In genomic region chr4:137277600-137278143, GRCm38 (mm10) we compare ENCODE assay signal across 10 mouse cellular contexts. TPM values are rescaled to one million over a fixed set of nuclear protein-coding genes. Genes with fewer than 3 reads are reported as not detected.
A peak's percentile ranks its signal among the peaks of the same experiment; 100 is the strongest.
DNase-seq lines count a peak whose midpoint lies in the region; ATAC-seq and TF ChIP-seq lines count a peak whose summit lies in the region.
"Had no signal": no experiment of that assay in that cellular context is flagged by ENCODE, and none has a peak within 500 bp of the region (broad histone marks: within the 10 kb centered on the region; RNA-seq: fewer than 3 reads in every experiment).

No protein-coding gene starts in this region.

- DNase-seq in heart, postnatal 14 days, result no peak
- no peak for DNase-seq in ES-E14 (ENCODE audit: low read depth, low spot score)
- DNase-seq in frontal cortex, postnatal 14 days (ENCODE audit: low spot score in 2 of 2), result no peak
- no peak for DNase-seq in spleen, postnatal 36 days (ENCODE audit: low spot score in 2 of 2)
- DNase-seq: cerebellum, adult 11-12 months; thymus, postnatal 36 days had no signal

- no peaks in the 10 kb centered on the region for H3K9me3 ChIP-seq in heart, embryonic 11.5 days (replicated peaks; ENCODE audit: control insufficient read depth, low read length)
- H3K9me3 ChIP-seq in ES-E14 (ENCODE audit: control insufficient read depth, insufficient read depth, low read depth, low read length), result no peaks in the 10 kb centered on the region
- H3K9me3 ChIP-seq in heart, embryonic 16.5 days (replicated peaks; ENCODE audit: control insufficient read depth, low read length), result no peaks in the 10 kb centered on the region
- H3K9me3 ChIP-seq in liver, embryonic 16.5 days (replicated peaks; ENCODE audit: control insufficient read depth, low read length), result no peaks in the 10 kb centered on the region

- H3K27me3 ChIP-seq in heart, embryonic 11.5 days (ENCODE audit: control insufficient read depth, insufficient read depth, low read length), result peaks cover 76% of the 10 kb centered on the region
- peaks cover 80% of the 10 kb centered on the region for H3K27me3 ChIP-seq in heart, embryonic 16.5 days (ENCODE audit: control insufficient read depth, insufficient read depth, low read length)
- H3K27me3 ChIP-seq in liver, embryonic 16.5 days (ENCODE audit: control insufficient read depth, insufficient read depth, low read depth, low read length), result peaks cover 69% of the 10 kb centered on the region

- H3K4me1 ChIP-seq in heart, embryonic 11.5 days (ENCODE audit: control insufficient read depth, insufficient read depth, low read length), result peaks cover 29% of the 10 kb centered on the region
- peaks cover 0 to 11% of the 10 kb centered on the region in 2 experiments; a peak in 2 of 4 replicates for H3K4me1 ChIP-seq in ES-E14 (ENCODE audit: control insufficient read depth in 2 of 2, insufficient read depth in 2 of 2, low read length in 2 of 2, poor library complexity in 1 of 2)
- H3K4me1 ChIP-seq in heart, embryonic 16.5 days (ENCODE audit: control insufficient read depth, insufficient read depth, low read length), result peaks cover 14% of the 10 kb centered on the region
- no peaks in the 10 kb centered on the region for H3K4me1 ChIP-seq in liver, embryonic 16.5 days (ENCODE audit: control insufficient read depth, low read depth, low read length)

- H3K36me3 ChIP-seq in heart, embryonic 11.5 days (ENCODE audit: control insufficient read depth, insufficient read depth, low read length), result no peaks in the 10 kb centered on the region
- no peaks in the 10 kb centered on the region for H3K36me3 ChIP-seq in ES-E14 (ENCODE audit: control insufficient read depth, insufficient read depth, low read length, poor library complexity, severe bottlenecking)
- no peaks in the 10 kb centered on the region for H3K36me3 ChIP-seq in heart, embryonic 16.5 days (ENCODE audit: control insufficient read depth, insufficient read depth)
- no peaks in the 10 kb centered on the region for H3K36me3 ChIP-seq in liver, embryonic 16.5 days (ENCODE audit: control insufficient read depth, insufficient read depth)

- ATAC-seq in heart, embryonic 11.5 days (replicated peaks; ENCODE audit: insufficient number of reproducible peaks, low FRiP score, low TSS enrichment), result no peak
- no peak for ATAC-seq in heart, embryonic 16.5 days (replicated peaks; ENCODE audit: extremely low read depth, insufficient read depth, low FRiP score)
- no peak for ATAC-seq in liver, embryonic 16.5 days (ENCODE audit: low read depth)
- no peak for ATAC-seq in CD4-positive, CD25-positive, alpha-beta regulatory T cell, adult 4 months

- peak overlapping the region; percentile 63; the same call in 1 of the 2 replicates for H3K9ac ChIP-seq in heart, embryonic 11.5 days (ENCODE audit: low read depth, low read length)
- H3K9ac ChIP-seq in ES-E14 (ENCODE audit: insufficient read depth, low read depth, low read length, poor library complexity, severe bottlenecking), result peak overlapping the region; percentile 72; the same call in 1 of the 2 replicates
- peak overlapping the region; percentile 55 for H3K9ac ChIP-seq in heart, embryonic 16.5 days (ENCODE audit: low read length)
- H3K9ac ChIP-seq in liver, embryonic 16.5 days (ENCODE audit: low read depth, low read length), result no peak overlapping the region

- intact Hi-C loops in heart, postnatal 14 days (cut with DNase I), result no loop called here

- H3K27ac ChIP-seq in heart, embryonic 11.5 days (ENCODE audit: low read depth, low read length), result no peak overlapping the region
- H3K27ac ChIP-seq in ES-E14 (ENCODE audit: insufficient read depth, low read depth, low read length, poor library complexity, severe bottlenecking), result no peak overlapping the region
- H3K27ac ChIP-seq in heart, embryonic 16.5 days (ENCODE audit: low read length), result no peak overlapping the region
- no peak overlapping the region for H3K27ac ChIP-seq in liver, embryonic 16.5 days (ENCODE audit: low read length)

- under 1% methylated on average over 50 of the region's 71 CpGs for WGBS in heart, embryonic 11.5 days (ENCODE audit: insufficient replicate concordance)
- 2% methylated on average over 56 of the region's 71 CpGs for WGBS in heart, embryonic 16.5 days
- WGBS in liver, embryonic 16.5 days (ENCODE audit: insufficient replicate concordance), result 2% methylated on average over 52 of the region's 71 CpGs

- H3K4me2 ChIP-seq in heart, embryonic 11.5 days, result peak overlapping the region; percentile 92
- peak overlapping the region; percentile 82 for H3K4me2 ChIP-seq in heart, embryonic 16.5 days (ENCODE audit: low read depth, low read length)
- peak overlapping the region; percentile 52 for H3K4me2 ChIP-seq in liver, embryonic 16.5 days (ENCODE audit: low read depth, low read length)

- in situ Hi-C loops in ES-E14 (cut with MboI; ENCODE audit: low sequenced_read_pairs in 2 of 2, unreplicated experiment in 2 of 2), result loop anchor here in 1 of 2 experiments (25.0 kb wide), 1 partner anchor 190 kb away; no protein-coding TSS in a partner anchor

- H3K4me3 ChIP-seq in heart, embryonic 11.5 days (ENCODE audit: low read depth, low read length), result peak overlapping the region; percentile 59
- H3K4me3 ChIP-seq in ES-E14 (ENCODE audit: insufficient read depth in 1 of 2, low read depth in 1 of 2, low read length in 2 of 2, poor library complexity in 1 of 2, severe bottlenecking in 1 of 2), result peak overlapping the region; percentile 58 to 72
- peak overlapping the region; percentile 61 for H3K4me3 ChIP-seq in heart, embryonic 16.5 days (ENCODE audit: low read length)
- H3K4me3 ChIP-seq in liver, embryonic 16.5 days (ENCODE audit: low read depth, low read length), result peak overlapping the region; percentile 37

TF ChIP-seq in ES-E14, 5 proteins besides CTCF, POLR2A, EP300 and RAD21:
- TF ChIP-seq ZC3H11A (IDR thresholded peaks at IDR 0.05; ENCODE audit: borderline replicate concordance, low read depth, low read length) (no peak), HCFC1 (IDR thresholded peaks at IDR 0.05; ENCODE audit: borderline replicate concordance, insufficient read depth, low read length) (no peak), MAFK (IDR thresholded peaks at IDR 0.05; ENCODE audit: insufficient read depth, low read depth, low read length) (no peak), ZNF384 (IDR thresholded peaks at IDR 0.05; ENCODE audit: low read depth, low read length) (no peak), CHD2 (IDR thresholded peaks at IDR 0.05; ENCODE audit: low read depth, low read length) (no peak)

RNA-seq across cellular contexts. Expression of gene Wnt4, which starts 0.4 kb away (rescaled TPM):
- polyA plus RNA-seq in heart, embryonic 11.5 days (2014; fragmentation: Nextera tagmentation; extraction: Ambion mirVana), result 2.2 and 2.9 TPM in 2 replicates
- total RNA-seq in heart, postnatal 14 days (2021), result under 1 TPM; 0.55 to 0.61 TPM
- 3.8 and 4.0 TPM in 2 replicates for total RNA-seq in ES-E14 (2012; rRNA removed)
- 0.65 and 0.71 TPM in 2 replicates for polyA plus RNA-seq in heart, embryonic 16.5 days (2015; fragmentation: Nextera tagmentation; extraction: Ambion mirVana)
- polyA plus RNA-seq in liver, embryonic 16.5 days (2015; fragmentation: Nextera tagmentation; extraction: Ambion mirVana), result 0.09 and 0.19 TPM in 2 replicates
- polyA plus RNA-seq in CD4-positive, CD25-positive, alpha-beta regulatory T cell, adult 4 months (2017; shearing (Covaris generic)), result under 1 TPM in 1 of 2 experiments, not detected in 1; 0.32 TPM
